Mouse (Mus musculus): ENCODE data around the gene P4ha2. TPM values are rescaled to one million over a fixed set of nuclear protein-coding genes. Genes with fewer than 3 reads are reported as not detected.

The P4ha2 gene
- polyA plus RNA-seq, 1 experiment from 2014 or later: 47.4 TPM

DNA sequence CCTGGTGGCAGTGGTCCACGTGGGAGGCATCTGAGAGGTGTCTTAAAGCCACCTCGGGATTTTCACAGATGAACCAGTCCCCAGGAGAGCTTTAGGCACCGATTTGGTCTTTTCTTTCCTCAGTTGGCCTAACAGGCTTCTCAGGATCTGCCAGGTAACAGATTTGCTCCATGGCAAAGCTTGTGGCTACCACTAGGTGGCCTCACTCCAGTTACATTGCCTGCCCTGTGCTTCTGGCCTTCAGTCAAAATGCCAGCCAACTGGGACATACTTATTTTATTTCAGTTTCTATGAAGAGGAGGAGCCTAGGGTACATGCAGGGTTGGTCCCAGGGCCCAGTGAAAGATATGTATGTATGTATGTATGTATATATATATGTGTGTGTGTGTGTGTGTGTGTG is 6.9 kb upstream of the P4ha2 start:
- ATAC-seq (ENCODE audit: low read depth): 0 out of 2 replicates have a peak, but pooled peaks have one; percentile 12
- H3K4me2 ChIP-seq (ENCODE audit: low read depth, low read length): no peak overlapping the region
- H3K36me3 ChIP-seq (ENCODE audit: control insufficient read depth, insufficient read depth, low read length): no peaks in the 10 kb centered on the region
- no peak overlapping the region for H3K4me3 ChIP-seq (ENCODE audit: low read length)
- no peaks in the 10 kb centered on the region for H3K4me1 ChIP-seq (replicated peaks; ENCODE audit: control insufficient read depth, insufficient read depth, low read length)
- no peaks in the 10 kb centered on the region for H3K9me3 ChIP-seq (ENCODE audit: control insufficient read depth, low read length)
- no peak overlapping the region for H3K27ac ChIP-seq (ENCODE audit: low read length)
- 4% methylated on average over 3 of the region's 3 CpGs for WGBS
- H3K9ac ChIP-seq (ENCODE audit: low read length): no peak overlapping the region
- no peaks in the 10 kb centered on the region for H3K27me3 ChIP-seq (ENCODE audit: control insufficient read depth, insufficient read depth, low read depth, low read length)

- peak overlapping the region; percentile 62 for H3K4me3 ChIP-seq (ENCODE audit: low read length)
- H3K9me3 ChIP-seq (ENCODE audit: control insufficient read depth, low read length): no peaks in the 10 kb centered on the region
- H3K9ac ChIP-seq (ENCODE audit: low read length): peak overlapping the region; percentile 68
- ATAC-seq (ENCODE audit: low read depth): peak; percentile 93
- peaks cover 5% of the 10 kb centered on the region; the same call in 1 of the 2 replicates for H3K4me1 ChIP-seq (replicated peaks; ENCODE audit: control insufficient read depth, insufficient read depth, low read length)
- 0 out of 2 replicates have a peak, but pooled peaks cover 2% of the 10 kb centered on the region for H3K27me3 ChIP-seq (ENCODE audit: control insufficient read depth, insufficient read depth, low read depth, low read length)
- no peaks in the 10 kb centered on the region for H3K36me3 ChIP-seq (ENCODE audit: control insufficient read depth, insufficient read depth, low read length)
- no peak overlapping the region for H3K27ac ChIP-seq (ENCODE audit: low read length)
- under 1% methylated on average over 51 of the region's 83 CpGs for WGBS
- H3K4me2 ChIP-seq (ENCODE audit: low read depth, low read length): peak overlapping the region; percentile 95
These were observed 1.0 kb downstream of the P4ha2 start for GRCm38 (mm10) chr11:54100692-54101591.

DNA sequence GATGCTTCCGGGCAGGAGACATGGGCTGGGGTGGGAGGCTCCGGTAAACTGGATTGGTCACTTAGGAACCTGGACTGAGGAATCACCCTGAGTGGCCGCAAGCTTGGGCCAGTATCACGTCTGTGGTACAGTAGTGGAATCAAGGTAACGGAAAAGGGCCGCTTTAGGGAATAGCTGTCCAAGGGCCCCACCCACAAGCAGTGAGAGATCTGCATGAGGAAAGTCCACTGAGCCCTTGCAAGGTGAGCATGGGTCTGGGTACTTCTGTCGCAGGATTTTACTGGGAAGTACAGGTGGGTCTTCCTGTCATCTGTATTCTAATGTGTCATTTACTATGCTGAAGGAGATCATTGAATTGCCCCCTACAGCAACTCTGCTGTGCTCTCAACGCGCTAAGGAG is 1.8 kb downstream of the P4ha2 start:
- Histone ChIP-seq H3K4me1 (replicated peaks; ENCODE audit: control insufficient read depth, insufficient read depth, low read length) (peaks cover 5% of the 10 kb centered on the region; the same call in 1 of the 2 replicates), H3K4me2 (ENCODE audit: low read depth, low read length) (peak overlapping the region; percentile 95), H3K36me3 (ENCODE audit: control insufficient read depth, insufficient read depth, low read length) (no peaks in the 10 kb centered on the region), H3K27me3 (ENCODE audit: control insufficient read depth, insufficient read depth, low read depth, low read length) (0 out of 2 replicates have a peak, but pooled peaks cover 2% of the 10 kb centered on the region), H3K27ac (ENCODE audit: low read length) (no peak overlapping the region), H3K9ac (ENCODE audit: low read length) (peak overlapping the region; percentile 68), H3K9me3 (ENCODE audit: control insufficient read depth, low read length) (no peaks in the 10 kb centered on the region), H3K4me3 (ENCODE audit: low read length) (peak overlapping the region; percentile 62)
- no peak for ATAC-seq (ENCODE audit: low read depth)
- 72% methylated on average over 9 of the region's 9 CpGs for WGBS

DNA sequence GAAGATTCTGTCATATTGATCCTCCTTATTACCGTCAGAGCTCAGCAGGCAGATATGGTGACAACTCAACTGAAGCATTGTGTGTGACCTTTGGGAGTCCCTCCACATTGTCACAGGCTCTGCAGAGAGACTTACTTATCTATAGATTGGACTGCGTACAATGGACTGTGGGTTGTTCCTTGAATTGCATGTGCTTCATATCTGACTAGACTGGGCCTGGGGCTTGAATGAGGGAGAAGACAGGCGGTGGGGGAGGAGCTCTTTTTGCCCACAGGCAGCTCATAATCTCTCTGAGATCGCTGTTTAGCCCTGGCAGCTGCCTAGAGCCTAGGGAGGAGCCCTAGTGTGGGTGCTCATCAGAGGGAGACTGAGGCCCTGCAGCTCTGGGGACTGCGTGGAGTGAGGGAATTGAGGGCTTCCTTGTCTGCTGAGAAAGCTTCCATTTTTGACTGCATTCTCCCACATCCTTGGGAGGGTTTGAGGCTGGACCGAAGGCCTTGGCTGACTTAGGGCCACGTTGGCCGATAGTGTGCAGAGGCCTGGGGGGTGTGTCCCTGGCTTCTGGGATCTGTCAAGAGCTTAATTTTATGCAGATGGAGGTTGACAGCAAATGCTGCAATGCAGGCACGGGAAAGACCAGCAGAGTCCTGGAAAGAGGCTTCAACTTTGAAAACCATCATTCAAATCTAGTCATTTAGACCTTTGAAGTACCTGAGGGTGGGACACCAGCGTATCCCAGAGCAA is 3.0 kb downstream of the P4ha2 start:
- H3K27me3 ChIP-seq (ENCODE audit: control insufficient read depth, insufficient read depth, low read depth, low read length): 0 out of 2 replicates have a peak, but pooled peaks cover 2% of the 10 kb centered on the region
- WGBS: 71% methylated on average over 10 of the region's 10 CpGs
- H3K9ac ChIP-seq (ENCODE audit: low read length): no peak overlapping the region
- no peak overlapping the region for H3K27ac ChIP-seq (ENCODE audit: low read length)
- H3K4me1 ChIP-seq (replicated peaks; ENCODE audit: control insufficient read depth, insufficient read depth, low read length): peaks cover 8% of the 10 kb centered on the region
- H3K4me2 ChIP-seq (ENCODE audit: low read depth, low read length): no peak overlapping the region
- no peak for ATAC-seq (ENCODE audit: low read depth)
- H3K4me3 ChIP-seq (ENCODE audit: low read length): no peak overlapping the region
- no peaks in the 10 kb centered on the region for H3K36me3 ChIP-seq (ENCODE audit: control insufficient read depth, insufficient read depth, low read length)
- no peaks in the 10 kb centered on the region for H3K9me3 ChIP-seq (ENCODE audit: control insufficient read depth, low read length)

DNA sequence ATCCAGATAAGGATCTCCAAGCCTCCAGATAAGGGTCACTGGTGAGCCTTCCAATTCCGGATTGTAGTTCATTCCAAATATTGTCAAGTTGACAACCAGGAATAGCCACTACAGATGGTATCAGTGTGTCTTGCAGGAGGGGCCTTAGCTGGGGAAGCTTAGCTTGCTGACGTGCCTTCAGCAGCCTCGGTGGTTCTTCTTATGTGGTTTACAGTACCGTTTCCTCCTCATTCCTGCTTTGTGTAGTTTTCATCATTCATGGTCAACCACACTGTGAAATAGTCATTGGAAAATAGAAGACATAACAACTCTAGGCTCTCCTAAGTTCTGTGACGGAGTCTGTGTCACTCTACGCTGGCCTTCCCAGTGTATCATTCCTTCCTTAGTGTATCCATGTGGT is 5.1 kb downstream of the P4ha2 start:
- ATAC-seq (ENCODE audit: low read depth): no peak
- H3K9me3 ChIP-seq (ENCODE audit: control insufficient read depth, low read length): no peaks in the 10 kb centered on the region
- H3K4me2 ChIP-seq (ENCODE audit: low read depth, low read length): no peak overlapping the region
- H3K9ac ChIP-seq (ENCODE audit: low read length): no peak overlapping the region
- peaks cover 8% of the 10 kb centered on the region for H3K4me1 ChIP-seq (replicated peaks; ENCODE audit: control insufficient read depth, insufficient read depth, low read length)
- H3K27me3 ChIP-seq (ENCODE audit: control insufficient read depth, insufficient read depth, low read depth, low read length): 0 out of 2 replicates have a peak, but pooled peaks cover 2% of the 10 kb centered on the region
- 75% methylated on average over 6 of the region's 6 CpGs for WGBS
- no peaks in the 10 kb centered on the region for H3K36me3 ChIP-seq (ENCODE audit: control insufficient read depth, insufficient read depth, low read length)
- H3K4me3 ChIP-seq (ENCODE audit: low read length): no peak overlapping the region
- no peak overlapping the region for H3K27ac ChIP-seq (ENCODE audit: low read length)

DNA sequence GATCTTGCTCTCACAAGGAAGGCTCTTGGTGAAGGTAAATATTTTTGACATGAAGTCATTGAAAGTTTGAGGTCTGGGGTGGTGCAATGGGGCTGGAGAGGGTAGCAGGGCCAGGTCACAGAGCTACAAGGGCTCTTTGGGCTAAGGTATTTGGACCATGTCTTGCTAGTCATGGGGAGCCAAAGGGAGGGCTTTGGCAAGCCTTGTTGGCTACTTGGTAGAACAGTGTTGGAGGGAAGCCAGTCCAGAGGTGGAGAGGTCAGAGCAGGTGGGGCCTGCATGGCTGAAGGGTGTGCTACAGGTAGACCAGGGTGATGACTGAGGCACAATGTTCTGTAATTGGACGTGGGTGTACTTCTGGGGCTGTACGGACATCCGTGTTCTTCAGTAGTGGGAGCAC is 6.8 kb downstream of the P4ha2 start:
- WGBS: 91% methylated on average over 3 of the region's 3 CpGs
- H3K36me3 ChIP-seq (ENCODE audit: control insufficient read depth, insufficient read depth, low read length): no peaks in the 10 kb centered on the region
- no peak overlapping the region for H3K4me3 ChIP-seq (ENCODE audit: low read length)
- H3K27me3 ChIP-seq (ENCODE audit: control insufficient read depth, insufficient read depth, low read depth, low read length): no peaks in the 10 kb centered on the region
- H3K9me3 ChIP-seq (ENCODE audit: control insufficient read depth, low read length): no peaks in the 10 kb centered on the region
- H3K4me1 ChIP-seq (replicated peaks; ENCODE audit: control insufficient read depth, insufficient read depth, low read length): peaks cover 3% of the 10 kb centered on the region
- no peak overlapping the region for H3K9ac ChIP-seq (ENCODE audit: low read length)
- 0 out of 2 replicates have a peak, but pooled peaks have one; percentile 21 for ATAC-seq (ENCODE audit: low read depth)
- H3K27ac ChIP-seq (ENCODE audit: low read length): no peak overlapping the region
- no peak overlapping the region for H3K4me2 ChIP-seq (ENCODE audit: low read depth, low read length)

GRCm38 (mm10) chr11:54107239-54107638 is 7.3 kb downstream of the P4ha2 start:
- 78% methylated on average over 7 of the region's 7 CpGs for WGBS
- Histone ChIP-seq H3K4me1 (replicated peaks; ENCODE audit: control insufficient read depth, insufficient read depth, low read length) (peaks cover 9% of the 10 kb centered on the region), H3K9ac (ENCODE audit: low read length) (no peak overlapping the region), H3K27ac (ENCODE audit: low read length) (no peak overlapping the region), H3K4me2 (ENCODE audit: low read depth, low read length) (no peak overlapping the region), H3K36me3 (ENCODE audit: control insufficient read depth, insufficient read depth, low read length) (no peaks in the 10 kb centered on the region), H3K9me3 (ENCODE audit: control insufficient read depth, low read length) (no peaks in the 10 kb centered on the region), H3K27me3 (ENCODE audit: control insufficient read depth, insufficient read depth, low read depth, low read length) (no peaks in the 10 kb centered on the region), H3K4me3 (ENCODE audit: low read length) (no peak overlapping the region)
- no peak for ATAC-seq (ENCODE audit: low read depth)

GRCm38 (mm10) chr11:54108131-54108530 is 8.2 kb downstream of the P4ha2 start:
- no peaks in the 10 kb centered on the region for H3K36me3 ChIP-seq (ENCODE audit: control insufficient read depth, insufficient read depth, low read length)
- no peak overlapping the region for H3K9ac ChIP-seq (ENCODE audit: low read length)
- no peaks in the 10 kb centered on the region for H3K27me3 ChIP-seq (ENCODE audit: control insufficient read depth, insufficient read depth, low read depth, low read length)
- WGBS: 61% methylated on average over 3 of the region's 3 CpGs
- no peak overlapping the region for H3K27ac ChIP-seq (ENCODE audit: low read length)
- H3K4me3 ChIP-seq (ENCODE audit: low read length): no peak overlapping the region
- peaks cover 16% of the 10 kb centered on the region for H3K4me1 ChIP-seq (replicated peaks; ENCODE audit: control insufficient read depth, insufficient read depth, low read length)
- no peak for ATAC-seq (ENCODE audit: low read depth)
- H3K4me2 ChIP-seq (ENCODE audit: low read depth, low read length): no peak overlapping the region
- no peaks in the 10 kb centered on the region for H3K9me3 ChIP-seq (ENCODE audit: control insufficient read depth, low read length)

DNA sequence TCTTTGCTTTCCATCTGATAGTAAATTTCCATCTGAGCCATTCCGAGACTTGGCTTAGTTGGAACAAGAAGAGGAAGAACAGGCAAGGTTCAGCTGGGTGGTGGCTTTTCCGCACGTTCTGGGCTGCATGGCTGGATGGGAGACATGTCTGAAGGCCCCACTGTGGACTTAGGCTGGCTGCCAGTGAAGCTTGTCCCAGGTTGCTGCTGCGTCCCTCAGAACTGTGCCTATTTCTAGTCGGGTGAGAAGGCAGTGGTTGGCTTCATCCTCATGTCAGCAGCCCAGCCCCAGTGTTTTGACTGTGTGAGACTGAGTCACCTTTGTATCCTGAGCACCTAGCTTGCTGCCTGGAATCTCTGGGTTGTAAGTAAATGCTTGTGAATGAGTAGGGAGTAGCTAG is 9.0 kb downstream of the P4ha2 start:
- H3K4me2 ChIP-seq (ENCODE audit: low read depth, low read length): no peak overlapping the region
- ATAC-seq (ENCODE audit: low read depth): no peak
- H3K4me1 ChIP-seq (replicated peaks; ENCODE audit: control insufficient read depth, insufficient read depth, low read length): peaks cover 23% of the 10 kb centered on the region
- H3K27ac ChIP-seq (ENCODE audit: low read length): peak overlapping the region; percentile 48; the same call in 1 of the 2 replicates
- no peaks in the 10 kb centered on the region for H3K9me3 ChIP-seq (ENCODE audit: control insufficient read depth, low read length)
- H3K27me3 ChIP-seq (ENCODE audit: control insufficient read depth, insufficient read depth, low read depth, low read length): no peaks in the 10 kb centered on the region
- H3K36me3 ChIP-seq (ENCODE audit: control insufficient read depth, insufficient read depth, low read length): no peaks in the 10 kb centered on the region
- H3K4me3 ChIP-seq (ENCODE audit: low read length): no peak overlapping the region
- H3K9ac ChIP-seq (ENCODE audit: low read length): no peak overlapping the region
- 53% methylated on average over 5 of the region's 5 CpGs for WGBS
